Mouse (Mus musculus): ENCODE measurements around the gene Umad1.

- TF ChIP-seq MAFK (IDR thresholded peaks at IDR 0.05; ENCODE audit: insufficient replicate concordance, low read length) (no peak), POLR2A (IDR thresholded peaks at IDR 0.05; ENCODE audit: low read depth, low read length) (no peak), MAZ (IDR thresholded peaks at IDR 0.05; ENCODE audit: low read depth, low read length) (no peak), CTCF (conservative IDR thresholded peaks at IDR 0.05 in 1 of 2, IDR thresholded peaks at IDR 0.05 in 1 of 2; ENCODE audit: low read depth in 2 of 2, low read length in 2 of 2) (no peak), USF1 (IDR thresholded peaks at IDR 0.05; ENCODE audit: low read depth, low read length) (no peak), CHD2 (IDR thresholded peaks at IDR 0.05; ENCODE audit: low read length) (no peak), BHLHE40 (IDR thresholded peaks at IDR 0.05; ENCODE audit: low read depth, low read length) (no peak), MEF2A (IDR thresholded peaks at IDR 0.05; ENCODE audit: borderline replicate concordance, low read depth, low read length) (no peak), ZC3H11A (IDR thresholded peaks at IDR 0.05; ENCODE audit: low read depth, low read length) (no peak), HCFC1 (IDR thresholded peaks at IDR 0.05; ENCODE audit: low read depth, low read length) (no peak), USF2 (conservative IDR thresholded peaks at IDR 0.05; ENCODE audit: low read depth, low read length) (no peak), NRF1 (IDR thresholded peaks at IDR 0.05; ENCODE audit: low read depth, low read length) (no peak), ZKSCAN1 (IDR thresholded peaks at IDR 0.05; ENCODE audit: borderline replicate concordance, low read depth, low read length) (no peak)
Measured at GRCm38 (mm10) chr6:8333380-8333779, 74.3 kb downstream of the Umad1 start.

Measured in CH12.LX (cell line).